Mouse (Mus musculus) megakaryocyte, embryonic 14.5 days (primary cell): ENCODE measurements around the gene Odf3.

ENCODE experiments used
- FLI1 ChIP-seq: IDR thresholded peaks from 2 replicates; pipeline ENCODE4 v1.6.1; 2012; ENCODE audit warnings: low read length, inconsistent platforms, mixed read lengths
- GATA1 ChIP-seq: IDR thresholded peaks from 3 replicates; pipeline ENCODE4 v1.6.1; 2012; ENCODE audit warnings: mixed read lengths, low read length, inconsistent platforms, borderline replicate concordance

GRCm38 (mm10) chr7:140821653-140822329 lies 25.8 kb upstream of the Odf3 start, which contains the start of gene Zfp941:
- TF ChIP-seq GATA1 (no peak), FLI1 (no peak)
